Mouse (Mus musculus): Measurements from ENCODE around the gene Tex35.

DNA sequence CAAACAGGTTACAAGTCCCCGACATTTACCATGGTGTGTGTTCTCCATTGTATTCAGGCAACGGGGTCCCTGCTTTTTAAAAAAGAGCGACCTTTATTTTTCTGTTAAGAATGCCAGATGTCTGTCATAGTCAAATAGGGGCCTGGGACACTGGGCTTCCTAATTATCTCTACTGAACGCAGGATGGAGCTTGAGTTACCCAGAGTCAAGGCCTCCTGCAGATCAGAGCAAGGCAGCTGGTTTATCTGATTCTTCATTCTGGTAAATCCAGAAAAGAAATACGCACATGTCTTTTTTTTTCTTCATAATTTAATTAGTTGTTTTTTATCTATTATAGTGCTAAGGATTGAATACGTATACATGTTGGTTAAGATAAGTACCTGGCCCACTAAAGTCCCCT, 52.6 kb downstream of the Tex35 start:
- TF ChIP-seq CTCF (IDR thresholded peaks at IDR 0.05; ENCODE audit: borderline replicate concordance, insufficient read depth, low read length) = no peak
- TF ChIP-seq POLR2A (IDR thresholded peaks at IDR 0.05; ENCODE audit: low read depth, low read length) = no peak

Measured in embryonic fibroblast, embryonic 13.5 days (primary cell).